Mouse (Mus musculus): Measurements from ENCODE around the gene Gm16181.

Gene Gm16181

GRCm38 (mm10) chr17:35249451-35250197, 29.0 kb downstream of the Gm16181 start:
- no peak for DNase-seq (ENCODE audit: low read depth, low spot score)

- no peak for DNase-seq (ENCODE audit: low read depth, low spot score)
These were observed 29.9 kb downstream of the Gm16181 start for GRCm38 (mm10) chr17:35250348-35251120.

DNA sequence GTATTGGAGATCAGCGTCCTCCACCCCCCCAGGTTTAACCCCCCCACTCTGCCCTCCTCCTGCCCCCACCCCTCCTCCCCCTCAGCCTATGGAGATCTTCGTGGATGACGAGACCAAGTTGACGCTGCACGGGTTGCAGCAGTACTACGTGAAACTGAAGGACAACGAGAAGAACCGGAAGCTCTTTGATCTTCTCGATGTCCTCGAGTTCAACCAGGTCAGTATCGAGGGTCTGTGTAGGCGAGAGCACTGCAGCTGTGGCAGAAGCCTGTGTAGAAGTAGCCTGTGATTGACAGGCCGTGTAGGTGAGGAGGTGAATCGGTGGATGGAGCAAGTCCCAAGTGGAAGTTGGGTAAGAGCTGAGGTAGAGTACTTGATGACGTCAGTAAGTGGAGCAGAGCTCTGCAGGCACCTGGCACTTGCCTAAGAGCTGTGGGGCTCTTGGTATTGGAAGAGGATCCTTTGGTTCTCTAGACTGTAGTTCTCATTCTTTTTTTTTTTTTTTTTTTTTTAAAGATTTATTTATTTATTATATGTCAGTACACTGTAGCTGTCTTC, 30.6 kb downstream of the Gm16181 start:
- DNase-seq (ENCODE audit: low read depth, low spot score), result no peak

- no peak for DNase-seq (ENCODE audit: low read depth, low spot score)
These were observed 31.3 kb downstream of the Gm16181 start for GRCm38 (mm10) chr17:35251981-35252380.

- DNase-seq (ENCODE audit: low read depth, low spot score), result no peak
These were observed 32.1 kb downstream of the Gm16181 start for GRCm38 (mm10) chr17:35252619-35253292.

DNA sequence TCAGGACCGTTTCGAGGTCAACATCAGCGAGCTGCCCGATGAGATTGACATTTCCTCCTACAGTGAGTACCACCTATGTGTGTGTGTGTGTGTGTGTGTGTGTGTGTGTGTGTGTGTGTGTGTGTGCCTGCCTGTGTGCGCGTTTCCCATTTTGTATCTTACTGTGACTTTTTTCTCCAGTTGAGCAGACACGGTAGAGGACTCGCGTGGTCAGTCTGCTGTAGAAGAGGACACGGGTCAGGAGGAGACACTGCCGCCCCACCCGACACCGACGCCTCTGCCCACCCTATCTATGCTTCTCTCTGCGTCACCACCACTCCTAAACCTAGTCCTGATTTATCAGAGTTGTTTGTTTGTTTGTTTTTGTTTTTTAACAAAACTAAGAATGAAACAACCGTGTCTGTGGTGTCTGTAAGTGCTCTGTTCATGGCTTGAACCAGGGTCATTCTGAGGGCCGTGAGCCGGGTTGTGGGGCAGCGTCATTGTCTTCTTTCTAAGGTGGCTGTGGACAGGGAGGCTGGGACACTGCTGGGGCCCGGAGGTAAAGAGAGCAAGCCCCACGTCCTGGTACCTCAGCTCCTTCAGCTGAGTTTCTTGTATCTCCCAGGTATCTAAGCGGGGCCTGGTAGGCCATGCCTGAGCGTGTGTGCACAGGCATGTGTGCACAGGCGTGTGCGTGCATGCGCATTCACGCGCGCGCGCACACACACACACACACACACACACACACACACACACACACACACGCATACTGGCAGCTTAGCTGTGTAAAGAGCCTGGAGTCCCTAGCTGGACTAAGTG, 32.9 kb downstream of the Gm16181 start:
- DNase-seq (ENCODE audit: low read depth, low spot score), result no peak

GRCm38 (mm10) chr17:35254241-35255098, 33.8 kb downstream of the Gm16181 start:
- no peak for DNase-seq (ENCODE audit: low read depth, low spot score)

DNA sequence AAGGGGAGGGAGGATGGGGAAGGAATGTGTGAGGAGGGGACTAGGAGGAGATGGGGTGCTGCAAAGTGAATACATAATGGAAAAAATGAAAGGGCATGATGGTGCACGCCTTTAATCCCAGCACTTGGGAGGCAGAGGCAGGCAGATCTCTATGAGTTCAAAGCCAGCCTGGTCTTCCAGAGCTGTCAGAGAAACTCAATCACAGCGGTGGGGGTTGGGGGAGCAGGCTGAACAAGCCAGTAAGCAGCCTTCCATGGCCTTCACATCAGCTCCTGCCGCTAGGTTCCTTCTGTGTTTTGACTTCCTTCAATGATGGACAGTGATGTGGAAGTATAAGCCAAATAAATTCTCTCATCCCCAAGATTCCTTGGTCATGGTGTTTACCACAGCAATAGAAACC, 34.7 kb downstream of the Gm16181 start:
- DNase-seq (ENCODE audit: low read depth, low spot score), result no peak

DNA sequence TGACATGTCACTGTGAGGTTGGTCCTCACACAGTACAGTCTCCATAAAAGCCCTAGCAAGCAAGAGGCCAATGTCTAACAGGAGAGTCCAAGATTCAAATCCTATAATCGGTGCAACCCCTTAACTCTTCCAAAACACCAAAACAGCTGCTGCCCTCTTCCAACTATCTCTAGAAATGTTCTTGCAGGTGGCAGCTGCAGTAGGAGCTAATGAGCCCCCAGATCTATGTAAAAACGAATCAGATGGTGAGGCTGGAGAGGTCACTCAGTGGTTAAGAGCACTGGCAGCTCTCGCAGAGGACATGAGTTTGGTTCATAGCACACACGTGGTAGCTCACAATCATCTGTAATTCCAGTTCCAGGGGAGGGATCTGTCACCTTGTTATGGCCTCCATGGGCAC, 35.1 kb downstream of the Gm16181 start:
- DNase-seq (ENCODE audit: low read depth, low spot score), result no peak

DNA sequence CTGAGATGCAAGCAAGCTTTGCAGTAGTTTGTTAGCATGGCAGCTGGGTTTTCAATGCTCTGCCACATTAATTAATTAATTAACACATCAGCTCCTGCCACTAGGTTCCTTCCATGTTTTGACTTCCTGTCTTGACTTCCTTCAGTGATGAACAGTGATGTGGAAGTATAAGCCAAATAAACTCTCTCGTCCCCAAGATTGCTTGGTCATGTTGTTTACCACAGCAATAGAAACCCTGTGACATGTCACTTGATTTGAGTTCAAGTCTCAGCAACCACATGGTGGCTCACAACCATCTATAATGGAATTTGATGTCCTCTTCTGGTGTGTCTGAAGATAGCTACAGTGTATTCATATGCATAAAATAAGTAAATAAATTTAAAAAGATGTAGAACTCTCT, 36.7 kb downstream of the Gm16181 start:
- DNase-seq (ENCODE audit: low read depth, low spot score), result no peak

DNA sequence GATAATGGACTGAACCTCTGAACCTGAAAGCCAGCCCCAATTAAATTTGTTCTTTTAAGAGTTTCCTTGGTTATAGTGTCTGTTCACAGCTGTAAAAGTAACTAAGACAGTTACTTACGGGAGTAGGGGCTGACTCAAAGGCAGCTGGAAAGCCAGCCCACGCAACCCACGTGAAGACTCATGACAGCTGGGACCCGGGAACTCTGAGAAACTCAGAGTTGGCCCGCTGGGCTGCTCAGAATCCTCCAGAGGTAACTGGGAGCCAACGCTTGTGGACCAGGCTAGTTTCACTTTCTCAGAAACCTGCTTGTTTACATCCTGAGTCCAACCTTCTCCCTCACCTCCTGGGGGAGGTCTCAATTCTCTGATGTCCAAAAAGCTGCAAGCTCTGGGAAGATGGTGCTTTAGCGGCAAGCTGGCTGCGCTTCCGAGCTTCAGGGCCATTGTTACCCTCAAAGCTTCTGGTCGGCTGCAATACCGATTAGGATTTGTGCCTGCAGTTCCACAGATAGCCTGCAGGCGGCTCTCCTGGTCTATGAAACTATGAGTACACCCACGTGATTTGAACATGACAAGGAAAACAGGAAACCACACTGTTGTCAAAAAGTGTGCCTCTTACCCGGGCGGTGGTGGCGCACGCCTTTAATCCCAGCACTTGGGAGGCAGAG, 37.3 kb downstream of the Gm16181 start:
- DNase-seq (ENCODE audit: low read depth, low spot score), result peak; percentile 81

DNA sequence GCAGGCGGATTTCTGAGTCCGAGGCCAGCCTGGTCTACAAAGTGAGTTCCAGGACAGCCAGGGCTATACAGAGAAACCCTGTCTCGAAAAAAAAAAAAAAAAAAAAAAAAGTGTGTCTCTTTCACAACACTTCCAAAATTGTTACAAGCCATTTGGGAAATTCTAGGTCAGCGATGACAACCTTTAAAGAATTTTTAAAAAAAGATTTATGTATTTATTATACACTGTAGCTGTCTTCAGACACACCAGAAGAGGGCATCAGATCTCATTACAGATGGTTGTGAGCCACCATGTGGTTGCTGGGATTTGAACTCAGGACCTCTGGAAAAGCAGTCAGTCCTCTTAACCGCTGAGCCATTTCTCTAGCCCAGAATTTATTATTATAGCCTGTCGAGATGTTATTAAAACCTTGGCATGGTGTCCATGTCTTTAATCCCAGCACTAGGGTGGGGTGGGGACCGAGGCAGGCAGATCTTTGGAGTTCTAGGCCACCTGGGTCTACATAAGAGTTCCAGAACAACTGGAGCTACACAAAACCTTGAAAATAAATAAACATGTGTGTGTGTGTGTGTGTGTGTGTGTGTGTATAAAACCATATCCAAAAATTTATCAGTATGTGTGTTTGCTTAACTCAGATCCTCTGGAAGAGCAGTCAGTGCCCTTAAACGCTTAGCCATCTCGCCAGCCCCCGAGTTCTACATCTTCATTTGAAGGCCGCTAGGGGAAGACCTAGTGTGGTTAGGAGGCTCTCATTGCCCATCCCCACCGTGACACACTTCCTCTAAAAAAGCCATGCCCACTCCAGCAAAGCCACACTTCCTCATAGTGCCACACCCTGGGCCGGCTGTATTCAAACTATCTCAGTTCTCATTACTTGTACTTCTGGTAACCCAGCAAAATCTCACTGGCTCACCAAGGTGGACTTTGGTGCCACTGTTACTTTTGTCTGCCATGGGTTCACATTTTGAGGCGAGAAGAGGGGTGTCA, 38.2 kb downstream of the Gm16181 start:
- no peak for DNase-seq (ENCODE audit: low read depth, low spot score)

- no peak for DNase-seq (ENCODE audit: low read depth, low spot score)
These were observed 39.0 kb downstream of the Gm16181 start for GRCm38 (mm10) chr17:35259621-35260020.

DNA sequence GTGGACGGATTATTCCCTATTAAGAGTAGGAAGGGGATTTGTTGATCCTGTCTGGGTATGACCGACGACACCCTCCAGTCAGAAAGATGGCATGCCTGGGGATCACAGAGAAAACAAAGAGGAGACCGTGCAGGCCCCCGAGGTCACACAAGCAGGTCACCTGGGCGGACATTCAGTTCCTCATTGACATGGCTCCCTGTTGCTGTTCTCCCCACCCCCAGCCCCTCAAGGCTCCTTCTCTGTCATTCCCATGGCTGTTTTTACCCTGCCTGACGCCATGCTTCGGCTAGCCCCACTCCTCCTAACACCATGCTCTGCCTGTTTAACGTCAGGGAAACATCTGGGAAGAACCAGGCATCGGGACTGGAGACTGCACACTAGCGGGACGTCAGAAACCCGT, 41.0 kb downstream of the Gm16181 start:
- no peak for DNase-seq (ENCODE audit: low read depth, low spot score)

- DNase-seq (ENCODE audit: low read depth, low spot score), result peak; percentile 85
These were observed 42.3 kb downstream of the Gm16181 start, which contains the start of gene H2-D1 for GRCm38 (mm10) chr17:35262664-35263522. H2-D1 (plus strand) TSS chr17:35262730.

DNA sequence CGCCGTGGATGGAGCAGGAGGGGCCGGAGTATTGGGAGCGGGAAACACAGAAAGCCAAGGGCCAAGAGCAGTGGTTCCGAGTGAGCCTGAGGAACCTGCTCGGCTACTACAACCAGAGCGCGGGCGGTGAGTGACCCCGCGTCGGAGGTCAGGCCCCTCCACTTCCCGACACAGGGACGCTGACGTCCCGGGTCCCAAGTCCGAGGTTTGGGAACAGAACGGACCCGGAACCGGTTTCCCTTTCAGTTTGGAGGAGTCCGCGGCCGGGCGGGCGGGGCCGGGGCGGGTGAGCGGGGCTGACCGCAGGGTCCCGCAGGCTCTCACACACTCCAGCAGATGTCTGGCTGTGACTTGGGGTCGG, 42.9 kb downstream of the Gm16181 start:
- DNase-seq (ENCODE audit: low read depth, low spot score), result no peak

DNA sequence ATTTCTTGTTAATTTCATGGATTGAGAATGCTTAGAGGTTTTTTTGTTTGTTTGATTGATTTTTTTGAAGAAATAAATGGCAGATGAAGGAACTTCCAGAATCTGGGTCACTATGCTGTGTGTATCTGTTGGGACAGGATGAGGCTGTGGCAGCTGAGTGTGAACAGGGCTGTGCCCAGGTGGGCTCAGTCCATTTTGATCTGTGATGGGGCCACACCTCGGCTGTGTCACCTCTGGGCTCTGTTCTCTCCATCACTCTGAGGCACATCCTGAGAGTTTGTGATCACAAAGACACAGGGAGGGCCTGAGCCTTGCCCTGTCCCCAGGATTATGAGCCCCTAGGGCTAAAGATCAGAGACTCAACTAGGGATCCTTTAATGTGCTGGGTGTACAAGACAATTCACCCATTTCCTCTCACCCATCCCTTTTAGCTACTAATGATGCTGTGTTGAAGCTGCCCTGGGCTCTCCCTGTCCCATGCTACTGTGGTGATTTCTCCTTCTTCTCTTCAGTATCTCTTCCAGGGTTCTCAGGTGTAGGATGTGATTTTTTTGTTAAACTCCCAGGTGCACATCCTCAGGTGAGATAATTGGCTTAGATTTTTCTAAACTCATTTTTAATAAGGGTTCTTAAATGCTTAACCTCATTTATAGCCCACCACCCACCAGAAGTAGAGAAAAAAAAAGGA, 46.9 kb downstream of the Gm16181 start:
- DNase-seq (ENCODE audit: low read depth, low spot score), result no peak
